Mouse (Mus musculus) erythroblast, embryonic 14.5 days (primary cell): ENCODE results near the gene 1110059E24Rik. TPM values are rescaled to one million over a fixed set of nuclear protein-coding genes. Genes with fewer than 3 reads are reported as not detected.

ENCODE experiments used
- H3K27me3 ChIP-seq: 2 replicates; pipeline ENCODE4 v1.6.1; 2012; ENCODE audit warnings: inconsistent platforms; ENCODE audit not compliant: control insufficient read depth
- H3K36me3 ChIP-seq: 2 replicates; pipeline ENCODE4 v1.6.1; 2012; ENCODE audit warnings: mild to moderate bottlenecking, inconsistent platforms; ENCODE audit not compliant: control insufficient read depth
- H3K4me1 ChIP-seq: 2 replicates; pipeline ENCODE4 v1.6.1; 2012; ENCODE audit warnings: inconsistent platforms; ENCODE audit not compliant: control insufficient read depth
- H3K4me3 ChIP-seq: replicated peaks from 2 replicates; pipeline ENCODE3; 2012; ENCODE audit warnings: moderate library complexity, mild to moderate bottlenecking, inconsistent platforms
- H3K9me3 ChIP-seq: 2 replicates; pipeline ENCODE4 v1.6.1; 2012; ENCODE audit warnings: low read length, inconsistent platforms, mixed read lengths; ENCODE audit not compliant: control insufficient read depth
- GATA1 ChIP-seq: IDR thresholded peaks from 2 replicates; pipeline ENCODE4 v1.6.1; 2012; ENCODE audit warnings: low read length, inconsistent platforms, mixed read lengths
- TAL1 ChIP-seq: IDR thresholded peaks from 3 replicates; pipeline ENCODE4 v1.6.1; 2012; ENCODE audit warnings: low read length, inconsistent platforms, mixed read lengths
- polyA plus RNA-seq: library from polyadenylated mRNA; stranded (reverse); fragments of >175 nt; gene quantifications from 2 replicates; pipeline ENCODE4 v1.2.3, GENCODE M21; 2012

The 1110059E24Rik gene
- 0.02 and 0.09 TPM in 2 replicates for polyA plus RNA-seq

DNA sequence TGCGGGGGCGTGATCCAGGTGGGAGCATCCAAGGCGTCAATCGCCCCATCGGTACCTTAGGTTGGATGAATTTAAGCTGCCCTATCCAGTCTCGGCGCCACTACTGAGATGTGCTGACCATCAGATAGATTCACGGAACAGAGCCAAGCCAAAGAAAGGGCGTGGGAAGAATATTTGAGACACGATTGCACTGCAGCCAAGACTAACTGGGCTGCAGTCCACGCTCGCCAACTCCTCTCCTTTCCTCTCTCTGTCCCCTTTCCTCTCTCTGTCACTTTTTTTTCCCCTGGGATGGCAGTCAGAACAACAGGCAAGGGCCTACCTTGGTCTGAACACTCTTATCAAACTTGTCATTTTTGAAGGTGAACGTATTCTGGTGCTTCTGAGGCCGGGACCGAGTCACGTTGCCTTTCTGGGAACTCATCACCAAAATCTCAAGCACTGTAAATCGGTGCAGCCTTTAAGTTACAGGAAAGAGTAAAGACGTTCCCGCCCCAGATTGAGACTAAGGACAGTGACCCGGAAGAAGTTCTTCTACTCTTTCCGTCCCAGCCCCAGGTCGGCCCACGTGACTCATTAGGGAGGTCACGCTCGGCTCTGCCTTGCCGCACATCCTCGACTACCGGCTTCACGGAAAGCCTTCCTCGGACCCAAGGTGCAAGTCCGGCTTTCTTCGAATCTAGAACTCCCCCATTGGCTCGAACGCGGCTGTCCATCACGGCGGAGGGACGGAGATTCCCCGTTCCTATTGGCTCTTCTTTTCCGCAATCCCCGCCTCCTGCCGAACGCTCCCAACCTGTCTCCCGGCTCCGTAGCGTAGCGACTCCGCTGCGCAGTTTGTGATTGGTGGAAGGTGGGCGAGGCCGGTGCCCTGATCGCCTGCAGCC is at the start of gene 1110059E24Rik:
Gene 1110059E24Rik (minus strand): TSS at position 692 of the 887 bp plus-strand sequence.
- Histone ChIP-seq H3K4me3 (peak within 1 kb of the TSS; percentile 84), H3K36me3 (peaks cover 2% of the 10 kb centered on the region; the same call in 1 of the 2 replicates), H3K27me3 (peaks cover 16% of the 10 kb centered on the region), H3K4me1 (peaks cover 27% of the 10 kb centered on the region), H3K9me3 (no peaks in the 10 kb centered on the region)
- TF ChIP-seq GATA1 (no peak), TAL1 (no peak)

DNA sequence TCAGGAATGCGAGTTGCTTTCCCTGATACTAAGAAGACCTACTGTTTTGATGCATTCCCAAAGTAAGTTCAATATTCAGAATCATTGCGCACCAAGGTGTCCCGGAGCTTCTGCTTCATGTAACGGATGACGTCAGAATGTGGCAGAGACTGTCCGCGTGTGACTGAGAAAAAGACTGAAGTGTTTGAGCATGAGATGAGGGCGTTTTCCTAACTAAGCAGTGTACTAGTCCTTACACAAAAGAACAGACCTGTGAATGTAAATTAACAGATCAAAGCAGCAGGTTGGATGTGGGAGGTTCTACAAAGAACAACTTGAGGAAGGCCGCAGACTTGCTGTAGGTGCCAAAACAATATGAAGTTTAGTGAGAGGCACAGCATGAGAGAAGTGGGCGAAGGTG is 28.2 kb upstream of the 1110059E24Rik start:
- Histone ChIP-seq H3K27me3 (no peaks in the 10 kb centered on the region), H3K9me3 (no peaks in the 10 kb centered on the region), H3K4me3 (no peak overlapping the region), H3K36me3 (peaks cover 6% of the 10 kb centered on the region; the same call in 1 of the 2 replicates), H3K4me1 (no peaks in the 10 kb centered on the region)
- TF ChIP-seq TAL1: no peak
- no peak for TF ChIP-seq GATA1

DNA sequence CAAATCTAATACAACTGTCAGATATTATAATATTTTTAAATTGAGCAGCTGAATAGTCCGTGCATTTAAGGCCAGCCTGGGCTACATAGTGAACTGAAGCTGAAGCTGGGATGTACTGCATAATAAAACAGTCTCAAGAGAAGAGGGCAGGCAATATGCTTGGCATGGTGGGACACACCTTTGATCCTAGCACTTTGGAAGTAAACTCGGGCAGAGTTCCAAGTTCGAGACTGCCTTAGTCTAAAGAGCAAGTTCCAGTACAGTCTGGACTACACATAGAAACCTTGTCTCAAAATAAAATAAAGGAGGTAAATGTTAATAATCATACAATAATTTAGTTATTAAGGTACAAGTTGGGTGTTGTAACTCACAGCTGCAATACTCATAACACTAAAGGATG is 27.3 kb upstream of the 1110059E24Rik start:
- TF ChIP-seq TAL1 (no peak), GATA1 (no peak)
- H3K9me3 ChIP-seq: no peaks in the 10 kb centered on the region
- no peaks in the 10 kb centered on the region for H3K27me3 ChIP-seq
- peaks cover 6% of the 10 kb centered on the region; the same call in 1 of the 2 replicates for H3K36me3 ChIP-seq
- H3K4me3 ChIP-seq: no peak overlapping the region
- no peaks in the 10 kb centered on the region for H3K4me1 ChIP-seq

DNA sequence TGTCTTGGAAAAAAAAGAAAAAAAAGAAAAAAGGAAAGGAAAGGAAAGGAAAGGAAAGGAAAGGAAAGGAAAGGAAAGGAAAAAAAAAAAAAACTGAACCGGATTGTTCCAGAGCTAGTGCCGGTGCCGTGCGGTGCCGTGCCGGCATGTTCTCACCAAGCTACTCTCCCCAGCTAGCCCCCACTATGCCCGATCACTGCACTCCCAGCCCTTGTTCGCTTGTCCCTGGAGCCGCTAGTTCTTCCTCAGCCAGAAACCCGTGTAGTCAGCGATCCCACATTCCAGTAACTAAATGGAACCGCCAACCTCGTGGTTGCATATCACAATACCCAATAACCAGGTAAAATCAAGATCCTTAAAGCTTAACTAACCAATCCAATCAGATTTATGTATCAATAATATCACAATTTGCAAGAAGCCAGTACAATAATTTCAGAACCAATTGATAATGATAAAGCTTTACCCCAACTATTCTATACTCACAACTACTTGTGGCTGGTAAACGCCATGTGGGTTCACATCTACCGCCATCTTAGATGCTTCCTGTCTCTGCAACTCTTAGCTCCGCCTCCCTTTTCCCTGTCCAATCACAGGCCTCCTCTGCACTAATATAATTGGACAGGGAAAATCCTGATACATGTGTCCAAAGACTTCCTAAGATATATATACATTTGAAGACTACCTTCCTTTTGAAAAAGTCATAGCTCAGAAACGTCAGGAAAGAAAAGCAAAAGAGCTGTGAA is 21.7 kb upstream of the 1110059E24Rik start:
- Histone ChIP-seq H3K4me1 (no peaks in the 10 kb centered on the region), H3K27me3 (no peaks in the 10 kb centered on the region), H3K4me3 (no peak overlapping the region), H3K9me3 (no peaks in the 10 kb centered on the region), H3K36me3 (no peaks in the 10 kb centered on the region; the same call in 1 of the 2 replicates)
- TF ChIP-seq TAL1: no peak
- TF ChIP-seq GATA1: no peak

DNA sequence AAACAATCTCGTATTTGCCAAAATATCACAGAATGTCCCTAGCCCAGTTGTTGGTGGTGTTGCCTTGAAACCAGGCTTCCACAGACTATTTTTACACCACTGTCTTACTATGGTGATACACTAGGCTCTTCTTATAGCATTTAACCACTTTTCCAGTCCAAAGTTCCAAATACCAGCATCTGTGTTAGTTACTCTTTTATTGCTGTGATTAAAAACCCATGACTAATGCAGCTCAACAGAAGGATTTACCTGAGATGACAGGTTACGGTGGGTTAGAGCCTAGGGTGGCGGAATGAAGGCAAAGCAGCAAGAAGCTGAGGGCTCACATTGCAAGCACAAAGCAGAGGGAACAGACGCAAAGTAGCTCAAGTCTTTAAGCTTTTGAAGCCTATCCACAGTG is 16.9 kb upstream of the 1110059E24Rik start:
- Histone ChIP-seq H3K4me3 (no peak overlapping the region), H3K27me3 (no peaks in the 10 kb centered on the region), H3K4me1 (no peaks in the 10 kb centered on the region), H3K36me3 (no peaks in the 10 kb centered on the region), H3K9me3 (no peaks in the 10 kb centered on the region)
- TF ChIP-seq GATA1 (no peak), TAL1 (no peak)

DNA sequence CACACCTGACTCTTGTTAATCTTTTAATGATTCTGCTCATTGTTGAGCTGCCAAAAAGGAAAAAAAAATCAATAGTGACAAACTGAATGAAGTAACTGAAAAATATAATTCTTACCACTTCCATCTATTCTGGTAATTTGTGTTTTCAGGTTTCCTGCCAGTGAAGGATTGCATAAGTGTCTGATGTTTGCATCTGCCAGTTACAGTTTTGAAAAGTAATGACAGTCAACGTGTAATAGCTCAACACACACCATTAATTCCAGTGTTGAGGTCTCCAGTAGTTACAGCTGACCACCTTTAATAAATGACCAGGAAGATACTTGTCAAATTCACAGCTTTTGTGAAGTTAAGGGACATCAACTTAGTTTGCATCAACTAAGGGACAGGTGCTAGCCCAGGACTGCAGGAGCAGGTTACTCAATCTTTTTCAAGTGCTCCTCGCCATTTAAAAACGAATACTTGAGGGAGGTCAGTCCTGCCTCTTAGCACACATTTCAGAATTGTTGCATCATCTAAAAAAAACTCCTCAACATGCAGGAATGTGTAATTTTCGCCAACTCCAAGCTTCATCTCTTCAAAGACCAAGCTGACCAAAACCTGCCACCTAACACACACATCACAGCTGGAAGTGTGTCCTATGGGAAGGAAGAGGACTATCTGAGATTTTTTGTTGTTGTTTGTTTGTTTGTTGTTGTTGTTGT is 11.1 kb upstream of the 1110059E24Rik start:
- TF ChIP-seq GATA1 (no peak), TAL1 (no peak)
- no peak overlapping the region for H3K4me3 ChIP-seq
- no peaks in the 10 kb centered on the region for H3K9me3 ChIP-seq
- H3K27me3 ChIP-seq: no peaks in the 10 kb centered on the region
- H3K36me3 ChIP-seq: no peaks in the 10 kb centered on the region
- H3K4me1 ChIP-seq: no peaks in the 10 kb centered on the region

DNA sequence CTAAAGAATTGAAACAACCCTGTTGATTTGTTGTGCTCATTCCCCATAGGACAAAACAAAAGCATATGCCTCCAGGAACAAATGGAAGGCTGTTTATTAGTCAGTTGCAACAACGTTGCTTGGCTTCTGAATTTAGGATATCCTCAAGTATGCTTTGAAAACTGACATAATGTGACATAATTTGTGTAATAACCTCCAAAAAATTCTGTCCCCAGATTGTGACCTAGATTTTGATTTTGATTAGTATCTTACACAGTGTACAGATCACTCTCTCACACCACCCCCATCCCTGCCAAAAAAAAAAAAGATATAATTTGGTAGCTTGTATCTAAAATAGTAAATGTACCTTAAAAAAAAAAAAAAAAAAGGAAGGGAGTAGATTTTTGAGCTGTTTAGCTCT is 8.0 kb upstream of the 1110059E24Rik start:
- no peak for TF ChIP-seq TAL1
- no peak for TF ChIP-seq GATA1
- Histone ChIP-seq H3K36me3 (no peaks in the 10 kb centered on the region), H3K27me3 (no peaks in the 10 kb centered on the region), H3K9me3 (no peaks in the 10 kb centered on the region), H3K4me1 (no peaks in the 10 kb centered on the region), H3K4me3 (no peak overlapping the region)

DNA sequence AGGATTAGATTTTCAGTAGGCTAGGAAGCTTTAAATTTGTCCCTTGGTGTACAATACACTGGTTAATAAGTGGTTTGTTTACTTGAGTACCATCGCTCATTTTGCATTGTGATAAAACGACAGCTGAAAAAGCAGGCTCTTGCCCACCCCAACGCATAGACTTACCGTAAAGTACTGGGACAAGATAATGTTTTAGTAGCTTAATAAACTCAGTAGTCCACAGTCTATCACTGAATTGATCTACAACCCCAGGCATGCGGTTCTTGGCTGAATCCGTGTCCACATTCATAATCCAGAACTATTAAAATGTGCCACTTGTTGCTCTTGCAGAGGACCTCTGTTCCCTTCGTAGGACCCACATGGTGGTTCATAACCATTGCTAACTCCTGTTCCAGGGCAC is 2.0 kb upstream of the 1110059E24Rik start:
- peaks cover 2% of the 10 kb centered on the region; the same call in 1 of the 2 replicates for H3K36me3 ChIP-seq
- peaks cover 27% of the 10 kb centered on the region for H3K4me1 ChIP-seq
- peak overlapping the region; percentile 84 for H3K4me3 ChIP-seq
- no peak for TF ChIP-seq GATA1
- no peak for TF ChIP-seq TAL1
- H3K9me3 ChIP-seq: no peaks in the 10 kb centered on the region
- H3K27me3 ChIP-seq: peaks cover 16% of the 10 kb centered on the region
